Mouse (Mus musculus): Measurements from ENCODE around the gene Mlycd. TPM values are rescaled to one million over a fixed set of nuclear protein-coding genes. Genes with fewer than 3 reads are reported as not detected.
A peak's percentile ranks its signal among the peaks of the same experiment; 100 is the strongest.

The Mlycd gene
- total RNA-seq, 2 experiments from 2014 or later: 1.8 TPM; not detected in 1

- no peak for ATAC-seq (replicated peaks; ENCODE audit: low FRiP score, poor library complexity, severe bottlenecking)
Measured at GRCm38 (mm10) chr8:119400122-119400671, 5.5 kb downstream of the Mlycd start.

GRCm38 (mm10) chr8:119400904-119401303 lies 6.2 kb downstream of the Mlycd start:
- no peak for ATAC-seq (replicated peaks; ENCODE audit: low FRiP score, poor library complexity, severe bottlenecking)

- ATAC-seq (replicated peaks; ENCODE audit: low FRiP score, poor library complexity, severe bottlenecking): no peak
Measured at GRCm38 (mm10) chr8:119403912-119404311, 9.2 kb downstream of the Mlycd start.

GRCm38 (mm10) chr8:119404648-119405047 lies 10.0 kb downstream of the Mlycd start:
- ATAC-seq (replicated peaks; ENCODE audit: low FRiP score, poor library complexity, severe bottlenecking): no peak

GRCm38 (mm10) chr8:119408311-119408710 lies 13.6 kb downstream of the Mlycd start:
- no peak for ATAC-seq (replicated peaks; ENCODE audit: low FRiP score, poor library complexity, severe bottlenecking)

GRCm38 (mm10) chr8:119412037-119412734 lies 17.5 kb downstream of the Mlycd start:
- no peak for ATAC-seq (replicated peaks; ENCODE audit: low FRiP score, poor library complexity, severe bottlenecking)

- peak; percentile 82 for ATAC-seq (replicated peaks; ENCODE audit: low FRiP score, poor library complexity, severe bottlenecking)
Measured at GRCm38 (mm10) chr8:119412735-119413498, 18.2 kb downstream of the Mlycd start.

- ATAC-seq (replicated peaks; ENCODE audit: low FRiP score, poor library complexity, severe bottlenecking): no peak
Measured at GRCm38 (mm10) chr8:119413605-119414004, 18.9 kb downstream of the Mlycd start.

- no peak for ATAC-seq (replicated peaks; ENCODE audit: low FRiP score, poor library complexity, severe bottlenecking)
Measured at GRCm38 (mm10) chr8:119420318-119420717, 25.6 kb downstream of the Mlycd start.

GRCm38 (mm10) chr8:119421603-119422122 lies 27.0 kb downstream of the Mlycd start:
- no peak for ATAC-seq (replicated peaks; ENCODE audit: low FRiP score, poor library complexity, severe bottlenecking)

- no peak for ATAC-seq (replicated peaks; ENCODE audit: low FRiP score, poor library complexity, severe bottlenecking)
Measured at GRCm38 (mm10) chr8:119422123-119422711, 27.5 kb downstream of the Mlycd start.

- ATAC-seq (replicated peaks; ENCODE audit: low FRiP score, poor library complexity, severe bottlenecking): no peak
Measured at GRCm38 (mm10) chr8:119423631-119424141, 29.0 kb downstream of the Mlycd start.

- ATAC-seq (replicated peaks; ENCODE audit: low FRiP score, poor library complexity, severe bottlenecking): no peak
Measured at GRCm38 (mm10) chr8:119424199-119424733, 29.6 kb downstream of the Mlycd start.

GRCm38 (mm10) chr8:119424740-119425139 lies 30.1 kb downstream of the Mlycd start:
- ATAC-seq (replicated peaks; ENCODE audit: low FRiP score, poor library complexity, severe bottlenecking): no peak

GRCm38 (mm10) chr8:119425533-119425932 lies 30.9 kb downstream of the Mlycd start:
- no peak for ATAC-seq (replicated peaks; ENCODE audit: low FRiP score, poor library complexity, severe bottlenecking)

- ATAC-seq (replicated peaks; ENCODE audit: low FRiP score, poor library complexity, severe bottlenecking): no peak
Measured at GRCm38 (mm10) chr8:119426069-119426735, 31.5 kb downstream of the Mlycd start.

GRCm38 (mm10) chr8:119427634-119428349 lies 33.1 kb downstream of the Mlycd start:
- no peak for ATAC-seq (replicated peaks; ENCODE audit: low FRiP score, poor library complexity, severe bottlenecking)

- ATAC-seq (replicated peaks; ENCODE audit: low FRiP score, poor library complexity, severe bottlenecking): no peak
Measured at GRCm38 (mm10) chr8:119428350-119428740, 33.7 kb downstream of the Mlycd start.
